Mouse (Mus musculus): ENCODE measurements around the gene Mlst8.
"Not testable (repeated sequence)": the region's sequence is repeated elsewhere in the genome, so short reads cannot be mapped to it uniquely, and the experiment has no call there.

Gene Mlst8

DNA sequence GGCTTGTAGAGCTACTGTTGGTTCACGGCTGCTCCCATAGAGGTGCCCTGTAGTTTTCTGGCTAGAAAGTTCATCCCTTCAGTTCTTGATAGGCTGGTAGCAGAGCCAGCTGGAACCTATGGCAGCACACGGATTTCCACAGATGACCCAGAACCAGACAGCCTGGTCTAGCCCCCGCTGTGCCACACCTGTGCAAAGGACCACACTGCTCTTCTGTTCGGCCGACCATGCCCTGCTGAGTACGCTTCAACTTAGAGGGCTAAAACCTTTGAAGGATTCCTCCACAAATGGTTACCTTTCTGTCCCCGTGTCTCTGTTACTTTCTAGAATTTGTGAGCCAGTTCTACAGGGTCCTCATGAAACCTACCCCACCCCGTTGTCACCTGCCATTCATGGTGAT is 53.6 kb downstream of the Mlst8 start:
- not testable (repeated sequence) for DNase-seq

DNA sequence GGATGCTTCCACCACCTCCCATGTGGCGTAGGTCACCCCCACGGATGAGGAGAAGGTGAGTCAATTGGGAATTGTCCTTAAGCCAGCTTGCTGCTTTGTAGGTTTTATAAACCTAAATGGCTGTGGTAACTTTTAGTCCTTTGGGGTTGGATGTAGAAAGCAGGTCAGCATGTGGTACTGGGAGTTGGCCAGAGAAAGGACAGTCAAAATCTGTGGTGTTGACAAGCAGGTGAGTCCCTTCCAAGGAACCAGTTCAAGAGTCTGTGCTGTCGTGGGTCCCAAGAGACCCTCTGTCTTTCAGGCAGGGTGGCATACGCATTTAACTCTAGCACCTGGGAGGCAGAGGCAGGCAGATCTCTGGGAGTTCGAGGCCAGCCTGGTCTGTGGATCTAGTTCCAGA is 54.4 kb downstream of the Mlst8 start:
- no peak for DNase-seq
